In the genomic region with DNA sequence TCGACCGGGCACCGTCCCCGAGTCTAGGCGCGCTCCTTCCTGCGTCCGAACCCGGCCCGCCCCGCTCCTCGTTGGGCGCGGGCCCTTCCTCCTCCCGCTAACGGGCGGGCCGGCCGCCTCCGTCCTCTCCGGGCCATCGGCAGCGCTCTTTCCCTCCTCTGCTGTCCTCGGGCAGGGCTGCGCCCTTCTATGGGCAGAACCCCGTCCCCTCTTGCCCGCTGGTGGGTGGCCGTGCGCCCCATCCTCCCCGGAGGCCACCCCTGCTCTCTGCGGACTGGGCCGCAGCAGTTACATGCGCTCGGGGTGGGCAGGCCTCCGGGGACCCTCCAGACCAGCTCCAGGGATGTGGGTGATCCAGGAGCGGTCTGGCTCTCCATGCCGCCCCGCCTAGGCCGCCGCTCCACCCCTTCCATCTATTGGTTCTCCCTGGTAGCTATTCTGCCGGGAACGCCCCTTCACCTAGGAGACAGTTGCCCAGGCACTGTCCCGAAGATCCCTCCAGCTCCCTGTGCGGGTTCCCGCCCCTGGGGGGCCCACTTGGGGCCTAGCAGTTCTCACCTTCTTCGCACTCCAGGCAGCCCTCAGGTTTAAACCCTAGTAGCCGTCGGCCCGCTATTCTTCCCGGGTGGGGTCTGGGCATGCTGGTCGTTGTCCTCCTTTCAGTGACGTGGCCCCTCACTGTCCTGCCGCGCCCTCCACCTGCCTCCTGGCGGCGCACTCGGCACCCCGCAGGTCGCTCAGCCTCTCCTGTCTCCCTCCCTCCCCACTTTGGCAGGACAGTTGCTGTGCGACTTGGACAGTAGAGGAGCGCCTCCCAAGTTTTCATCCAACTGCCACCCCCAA, we compare ENCODE assay signal across 8 mouse cellular contexts. TPM values are rescaled to one million over a fixed set of nuclear protein-coding genes. Genes with fewer than 3 reads are reported as not detected.
DNase-seq lines count a peak whose midpoint lies in the region; ATAC-seq and TF ChIP-seq lines count a peak whose summit lies in the region.

No protein-coding gene starts in this region.

- H3K9ac ChIP-seq in CH12.LX (ENCODE audit: insufficient read depth, low read depth): peak overlapping the region; percentile 85
- H3K9ac ChIP-seq in heart, embryonic 15.5 days: peak overlapping the region; percentile 85
- peak overlapping the region; percentile 96 for H3K9ac ChIP-seq in liver, embryonic 13.5 days
- peak overlapping the region; percentile 88 for H3K9ac ChIP-seq in stomach, embryonic 15.5 days

- TF ChIP-seq CTCF in CH12.LX (conservative IDR thresholded peaks at IDR 0.05 in 1 of 2, IDR thresholded peaks at IDR 0.05 in 1 of 2; ENCODE audit: low read depth in 2 of 2, low read length in 2 of 2): peak in 1 of 2 experiments; percentile 53; a peak in 2 of 4 replicates

- ATAC-seq in heart, embryonic 15.5 days (replicated peaks; ENCODE audit: insufficient number of reproducible peaks, insufficient read depth, low FRiP score, low read depth): peak; percentile 86
- peak; percentile 94 for ATAC-seq in liver, embryonic 13.5 days (ENCODE audit: low read depth)
- peak; percentile 93 for ATAC-seq in stomach, embryonic 15.5 days (ENCODE audit: insufficient read depth, low FRiP score, low read depth)

- no peak; the same call in none of the 2 replicates for TF ChIP-seq RAD21 in CH12.LX (IDR thresholded peaks at IDR 0.05; ENCODE audit: low read depth, low read length)

- in situ Hi-C loops in CH12.LX (cut with MboI; ENCODE audit: low pct_ligation_motif_present, low pct_unique_long_range_greater_than_20kb, low sequenced_read_pairs): no loop called here

- H3K9me3 ChIP-seq in CH12.LX (replicated peaks; ENCODE audit: low read length): peaks cover 9% of the 10 kb centered on the region
- no peaks in the 10 kb centered on the region for H3K9me3 ChIP-seq in forebrain, embryonic 10.5 days
- no peaks in the 10 kb centered on the region for H3K9me3 ChIP-seq in heart, embryonic 15.5 days (replicated peaks)
- H3K9me3 ChIP-seq in liver, embryonic 13.5 days (replicated peaks): no peaks in the 10 kb centered on the region
- no peaks in the 10 kb centered on the region for H3K9me3 ChIP-seq in stomach, embryonic 15.5 days

- under 1% methylated on average over 61 of the region's 61 CpGs for WGBS in forebrain, embryonic 10.5 days
- under 1% methylated on average over 60 of the region's 61 CpGs for whole genome bisulfite sequencing in heart, embryonic 15.5 days
- under 1% methylated on average over 54 of the region's 61 CpGs for WGBS in liver, embryonic 13.5 days (ENCODE audit: insufficient replicate concordance)
- WGBS in stomach, embryonic 15.5 days: under 1% methylated on average over 58 of the region's 61 CpGs

- no peak for TF ChIP-seq EP300 in CH12.LX (IDR thresholded peaks at IDR 0.05; ENCODE audit: low read length)

- peak overlapping the region; percentile 27; the same call in 1 of the 2 replicates for H3K27ac ChIP-seq in CH12.LX (ENCODE audit: insufficient read depth, low read depth)
- peak overlapping the region; percentile 98 for H3K27ac ChIP-seq in forebrain, embryonic 10.5 days
- H3K27ac ChIP-seq in heart, embryonic 15.5 days: peak overlapping the region; percentile 80
- H3K27ac ChIP-seq in liver, embryonic 13.5 days: peak overlapping the region; percentile 96
- peak overlapping the region; percentile 88 for H3K27ac ChIP-seq in stomach, embryonic 15.5 days

- dilution Hi-C loops in CH12.LX (cut with MboI; ENCODE audit: extremely low pct_ligation_motif_present, extremely low pct_unique_long_range_greater_than_20kb, low sequenced_read_pairs): no loop called here

- H3K4me1 ChIP-seq in CH12.LX (ENCODE audit: control insufficient read depth in 1 of 2, insufficient read depth in 2 of 2): peaks cover 4 to 22% of the 10 kb centered on the region in 2 experiments; a peak in 3 of 4 replicates
- H3K4me1 ChIP-seq in forebrain, embryonic 10.5 days: peaks cover 24% of the 10 kb centered on the region
- peaks cover 11% of the 10 kb centered on the region for H3K4me1 ChIP-seq in heart, embryonic 15.5 days (replicated peaks)
- peaks cover 27% of the 10 kb centered on the region for H3K4me1 ChIP-seq in liver, embryonic 13.5 days (replicated peaks)
- H3K4me1 ChIP-seq in stomach, embryonic 15.5 days: peaks cover 18% of the 10 kb centered on the region

- TF ChIP-seq POLR2A in CH12.LX (IDR thresholded peaks at IDR 0.05; ENCODE audit: low read depth, low read length): peak; percentile 62

- H3K79me2 ChIP-seq in CH12.LX (replicated peaks; ENCODE audit: control insufficient read depth, extremely low read depth, insufficient read depth, poor library complexity, severe bottlenecking): peaks cover 8% of the 10 kb centered on the region; the same call in 1 of the 2 replicates

- peaks cover 16% of the 10 kb centered on the region for H3K27me3 ChIP-seq in CH12.LX (replicated peaks)
- peaks cover 13% of the 10 kb centered on the region; the same call in 1 of the 2 replicates for H3K27me3 ChIP-seq in forebrain, embryonic 10.5 days (ENCODE audit: poor library complexity, severe bottlenecking)
- H3K27me3 ChIP-seq in heart, embryonic 15.5 days: 0 out of 2 replicates have a peak, but pooled peaks cover 6% of the 10 kb centered on the region
- H3K27me3 ChIP-seq in liver, embryonic 13.5 days: peaks cover 10% of the 10 kb centered on the region
- H3K27me3 ChIP-seq in stomach, embryonic 15.5 days (replicated peaks): no peaks in the 10 kb centered on the region

- H3K4me3 ChIP-seq in CH12.LX (replicated peaks in 1 of 3; ENCODE audit: low read depth in 2 of 3, low read length in 2 of 3, poor library complexity in 1 of 3): peak overlapping the region; percentile 77 to 98 (median 83)
- peak overlapping the region; percentile 100 for H3K4me3 ChIP-seq in forebrain, embryonic 10.5 days
- H3K4me3 ChIP-seq in heart, embryonic 15.5 days: peak overlapping the region; percentile 99
- H3K4me3 ChIP-seq in liver, embryonic 13.5 days (replicated peaks): peak overlapping the region; percentile 100
- H3K4me3 ChIP-seq in stomach, embryonic 15.5 days (replicated peaks): peak overlapping the region; percentile 95

- peak overlapping the region; percentile 83 for H3K4me2 ChIP-seq in CH12.LX (ENCODE audit: insufficient read depth, low read depth, poor library complexity, severe bottlenecking)
- peak overlapping the region; percentile 97 for H3K4me2 ChIP-seq in heart, embryonic 15.5 days
- H3K4me2 ChIP-seq in liver, embryonic 13.5 days: peak overlapping the region; percentile 98
- peak overlapping the region; percentile 84 for H3K4me2 ChIP-seq in stomach, embryonic 15.5 days

- peak; percentile 87 for DNase-seq in CH12.LX (ENCODE audit: extremely low read depth)
- DNase-seq in c-Kit-positive CD71-negative TER-119-negative erythroid progenitor cells, embryonic 14.5 days (ENCODE audit: low read depth): peak; percentile 74
- DNase-seq in forebrain, embryonic 10.5 days (ENCODE audit: extremely low spot score, low spot score): peak; percentile 92
- peak; percentile 90 to 95 for DNase-seq in kidney, postnatal 25 days
- DNase-seq in liver, embryonic 13.5 days: peak; percentile 95
- peak; percentile 45 to 54 for DNase-seq in natural killer cell, adult 2 months (ENCODE audit: low spot score in 2 of 2)

- H3K36me3 ChIP-seq in CH12.LX (replicated peaks in 1 of 2; ENCODE audit: control insufficient read depth in 1 of 2, insufficient read depth in 1 of 2, low read length in 1 of 2): peaks cover 29 to 39% of the 10 kb centered on the region in 2 experiments
- peaks cover 39% of the 10 kb centered on the region for H3K36me3 ChIP-seq in forebrain, embryonic 10.5 days (replicated peaks)
- H3K36me3 ChIP-seq in heart, embryonic 15.5 days: peaks cover 34% of the 10 kb centered on the region
- H3K36me3 ChIP-seq in liver, embryonic 13.5 days: peaks cover 40% of the 10 kb centered on the region
- peaks cover 21% of the 10 kb centered on the region for H3K36me3 ChIP-seq in stomach, embryonic 15.5 days

TF ChIP-seq in CH12.LX, 34 proteins besides CTCF, POLR2A, EP300 and RAD21 (continues in another document):
- TF ChIP-seq MYC (IDR thresholded peaks at IDR 0.05; ENCODE audit: low read depth, low read length): 0 out of 2 replicates have a peak, but pooled peaks have one; percentile 1
- TF ChIP-seq UBTF (IDR thresholded peaks at IDR 0.05; ENCODE audit: low read depth, low read length): 0 out of 2 replicates have a peak, but pooled peaks have one; percentile 36
- TF ChIP-seq PAX5 (IDR thresholded peaks at IDR 0.05; ENCODE audit: low read length): no peak
- TF ChIP-seq TCF12 (IDR thresholded peaks at IDR 0.05; ENCODE audit: low read depth, low read length): no peak
- peak; percentile 21 for TF ChIP-seq SIN3A (IDR thresholded peaks at IDR 0.05; ENCODE audit: low read length)
- TF ChIP-seq MAX (IDR thresholded peaks at IDR 0.05; ENCODE audit: low read length): peak; percentile 12; the same call in 1 of the 2 replicates
- peak; percentile 92 for TF ChIP-seq MXI1 (IDR thresholded peaks at IDR 0.05; ENCODE audit: low read depth, low read length)

RNA-seq across cellular contexts. Expression of a gene that starts 1.2 kb away (rescaled TPM):
- total RNA-seq in CH12.LX (2012; rRNA removed) (43.7 and 48.6 TPM in 2 replicates), CH12.LX (2014; rRNA removed) (35.4 and 44.4 TPM in 2 replicates)
- 54.6 and 59.5 TPM in 2 replicates for polyA plus RNA-seq in CH12.LX (2012; ENCODE audit: insufficient read length, low read depth)
- 124 and 125 TPM in 2 replicates for polyA plus RNA-seq in forebrain, embryonic 10.5 days (2016; fragmentation: Nextera tagmentation; extraction: Ambion mirVana)
- 42.4 and 45.2 TPM in 2 replicates for polyA plus RNA-seq in heart, embryonic 15.5 days (2015; fragmentation: Nextera tagmentation; extraction: Ambion mirVana)
- polyA plus RNA-seq in liver, embryonic 13.5 days (2015; fragmentation: Nextera tagmentation; extraction: Ambion mirVana): 39.5 and 49.9 TPM in 2 replicates
- polyA plus RNA-seq in stomach, embryonic 15.5 days (2015; fragmentation: Nextera tagmentation; extraction: Ambion mirVana): 53.6 and 53.8 TPM in 2 replicates

RNA-seq across cellular contexts. Expression of a gene that starts 21.2 kb away (rescaled TPM):
- total RNA-seq in CH12.LX (2012; rRNA removed): 6.1 and 6.3 TPM in 2 replicates
- total RNA-seq in CH12.LX (2014; rRNA removed): 2.5 and 3.0 TPM in 2 replicates
- 3.5 and 3.7 TPM in 2 replicates for polyA plus RNA-seq in CH12.LX (2012; ENCODE audit: insufficient read length, low read depth)
- 15.0 and 16.3 TPM in 2 replicates for polyA plus RNA-seq in forebrain, embryonic 10.5 days (2016; fragmentation: Nextera tagmentation; extraction: Ambion mirVana)
- polyA plus RNA-seq in heart, embryonic 15.5 days (2015; fragmentation: Nextera tagmentation; extraction: Ambion mirVana): 17.9 and 24.4 TPM in 2 replicates
- polyA plus RNA-seq in liver, embryonic 13.5 days (2015; fragmentation: Nextera tagmentation; extraction: Ambion mirVana): 31.1 and 39.0 TPM in 2 replicates
- 28.5 and 29.4 TPM in 2 replicates for polyA plus RNA-seq in stomach, embryonic 15.5 days (2015; fragmentation: Nextera tagmentation; extraction: Ambion mirVana)

RNA-seq across cellular contexts. Expression of a gene that starts 45.0 kb away (rescaled TPM):
- 38.0 and 39.7 TPM in 2 replicates for total RNA-seq in CH12.LX (2012; rRNA removed)
- total RNA-seq in CH12.LX (2014; rRNA removed): 32.0 and 36.5 TPM in 2 replicates
- polyA plus RNA-seq in CH12.LX (2012; ENCODE audit: insufficient read length, low read depth): 54.1 and 60.1 TPM in 2 replicates
- polyA plus RNA-seq in forebrain, embryonic 10.5 days (2016; fragmentation: Nextera tagmentation; extraction: Ambion mirVana): 74.9 and 77.4 TPM in 2 replicates
- polyA plus RNA-seq in heart, embryonic 15.5 days (2015; fragmentation: Nextera tagmentation; extraction: Ambion mirVana): 34.2 and 41.2 TPM in 2 replicates
- 29.8 and 33.7 TPM in 2 replicates for polyA plus RNA-seq in liver, embryonic 13.5 days (2015; fragmentation: Nextera tagmentation; extraction: Ambion mirVana)
- polyA plus RNA-seq in stomach, embryonic 15.5 days (2015; fragmentation: Nextera tagmentation; extraction: Ambion mirVana): 49.3 and 51.8 TPM in 2 replicates

Comparison
In these comparisons a context has a peak if more than half of its experiments do, and no peak if none do; other contexts are left out.
1. Peak in every context shown above with its lines: DNase-seq, ATAC-seq, H3K4me3 ChIP-seq and H3K27ac ChIP-seq.
2. H3K27ac ChIP-seq: peak in every context shown above with its lines; median percentile 98 in forebrain, embryonic 10.5 days; 96 in liver, embryonic 13.5 days; 88 in stomach, embryonic 15.5 days; 80 in heart, embryonic 15.5 days; 27 in CH12.LX.